Mouse (Mus musculus) heart, embryonic 12.5 days (tissue): ENCODE measurements around the gene Kif1bp. TPM values are rescaled to one million over a fixed set of nuclear protein-coding genes. Genes with fewer than 3 reads are reported as not detected.

Experiments used
- ATAC-seq: fragments of 200-750 bp; cut with Nextera tagmentation; 2 replicates; pipeline ENCODE4 v1.8.0; 2017; ENCODE audit warnings: moderate TSS enrichment, moderate library complexity; ENCODE audit not compliant: insufficient number of reproducible peaks, low FRiP score
- H3K27ac ChIP-seq: fragments of 300-500 bp; sonication (generic); 2 replicates; pipeline ENCODE4 v1.5.1; 2016; ENCODE audit warnings: mild to moderate bottlenecking, moderate library complexity; ENCODE audit not compliant: poor library complexity, severe bottlenecking
- H3K27me3 ChIP-seq: fragments of 300-500 bp; sonication (generic); replicated peaks from 2 replicates; pipeline ENCODE4 v1.6.1; 2016; ENCODE audit warnings: mild to moderate bottlenecking, moderate library complexity
- H3K36me3 ChIP-seq: fragments of 300-500 bp; sonication (generic); 2 replicates; pipeline ENCODE4 v1.6.1; 2016; ENCODE audit warnings: mild to moderate bottlenecking, moderate library complexity
- H3K4me1 ChIP-seq: fragments of 300-500 bp; sonication (generic); replicated peaks from 2 replicates; pipeline ENCODE4 v1.6.1; 2016; ENCODE audit warnings: mild to moderate bottlenecking
- H3K4me2 ChIP-seq: fragments of 300-500 bp; sonication (generic); 2 replicates; pipeline ENCODE4 v1.6.1; 2016; ENCODE audit warnings: mild to moderate bottlenecking, moderate library complexity
- H3K4me3 ChIP-seq: fragments of 300-500 bp; sonication (generic); 2 replicates; pipeline ENCODE4 v1.5.1; 2016; ENCODE audit warnings: mild to moderate bottlenecking
- H3K9ac ChIP-seq: fragments of 300-500 bp; sonication (generic); 2 replicates; pipeline ENCODE4 v1.6.1; 2016; ENCODE audit warnings: mild to moderate bottlenecking, moderate library complexity
- H3K9me3 ChIP-seq: fragments of 300-500 bp; sonication (generic); replicated peaks from 2 replicates; pipeline ENCODE4 v1.6.1; 2016; ENCODE audit warnings: mild to moderate bottlenecking, moderate library complexity
- WGBS: fragments of 180-500 bp; shearing (Covaris S2); methylation state at CpG from one replicate; pipeline ENCODE4 v1.1.7; 2016; 5-methylcytosine and 5-hydroxymethylcytosine counted together
- polyA plus RNA-seq: library from polyadenylated mRNA; unstranded; fragments of >200 nt; fragmentation: Nextera tagmentation; extraction: Ambion mirVana; gene quantifications from 2 replicates; pipeline ENCODE4 v1.2.1, GENCODE M21; 2016

The Kif1bp gene
- polyA plus RNA-seq, 1 experiment from 2014 or later: 34.4 TPM

DNA sequence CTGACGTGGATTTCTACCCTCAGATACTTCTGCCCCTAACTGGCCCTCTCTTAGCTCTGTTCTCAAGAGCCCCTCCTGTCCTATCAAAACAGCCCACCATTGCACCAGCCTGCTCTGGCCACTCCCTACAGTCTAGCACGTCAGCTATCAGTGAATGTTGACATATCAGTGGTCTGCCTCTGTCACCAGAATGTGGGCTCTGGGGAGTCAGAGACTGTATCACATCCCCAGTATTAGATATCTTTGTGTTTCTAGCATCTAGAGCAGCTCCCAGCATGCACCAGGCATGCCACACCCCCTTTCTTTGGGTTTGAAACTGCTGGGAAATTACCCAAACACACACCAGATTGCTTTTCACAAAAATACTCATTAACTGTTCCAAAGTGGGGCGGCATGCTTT lies 37.5 kb downstream of the Kif1bp start:
- H3K4me1 ChIP-seq: peaks cover 11% of the 10 kb centered on the region
- H3K36me3 ChIP-seq: no peaks in the 10 kb centered on the region
- H3K27ac ChIP-seq: no peak overlapping the region
- no peak for ATAC-seq
- no peaks in the 10 kb centered on the region for H3K27me3 ChIP-seq
- H3K4me2 ChIP-seq: no peak overlapping the region
- H3K9ac ChIP-seq: no peak overlapping the region
- no peak overlapping the region for H3K4me3 ChIP-seq
- H3K9me3 ChIP-seq: no peaks in the 10 kb centered on the region
- WGBS: 45% methylated on average over 3 of the region's 3 CpGs

GRCm38 (mm10) chr10:62534509-62534908 lies 43.7 kb downstream of the Kif1bp start:
- no peaks in the 10 kb centered on the region for H3K36me3 ChIP-seq
- no peak overlapping the region for H3K9ac ChIP-seq
- no peaks in the 10 kb centered on the region for H3K27me3 ChIP-seq
- WGBS: 78% methylated on average over 7 of the region's 7 CpGs
- ATAC-seq: no peak
- no peak overlapping the region for H3K4me2 ChIP-seq
- H3K4me1 ChIP-seq: peaks cover 5% of the 10 kb centered on the region; the same call in 1 of the 2 replicates
- H3K9me3 ChIP-seq: no peaks in the 10 kb centered on the region
- H3K27ac ChIP-seq: no peak overlapping the region
- no peak overlapping the region for H3K4me3 ChIP-seq

- 61% methylated on average over 2 of the region's 2 CpGs for WGBS
These were observed 45.4 kb downstream of the Kif1bp start for GRCm38 (mm10) chr10:62532832-62533231.

DNA sequence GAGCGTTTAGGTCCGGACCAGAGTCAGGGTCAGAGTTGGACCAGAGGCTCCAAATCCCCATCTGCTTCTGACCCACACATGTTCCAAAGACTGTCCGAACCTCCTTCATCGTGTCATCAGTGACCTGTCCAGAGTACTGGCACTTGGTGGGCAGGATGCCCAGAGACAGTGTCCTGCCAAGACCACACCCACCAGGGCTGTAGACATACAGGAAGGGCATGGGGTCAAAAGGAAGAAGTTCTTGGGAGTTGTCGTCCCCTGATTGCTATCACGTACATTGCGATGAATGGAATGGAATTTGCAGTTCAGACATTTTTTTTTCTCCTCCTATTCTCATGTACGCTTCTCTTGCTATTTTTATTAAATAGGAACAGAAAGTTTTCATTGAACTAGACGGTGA lies 48.1 kb downstream of the Kif1bp start:
- Histone ChIP-seq H3K27ac (no peak overlapping the region), H3K4me1 (peaks cover 5% of the 10 kb centered on the region; the same call in 1 of the 2 replicates), H3K9ac (no peak overlapping the region), H3K27me3 (no peaks in the 10 kb centered on the region), H3K4me3 (no peak overlapping the region), H3K4me2 (no peak overlapping the region), H3K36me3 (no peaks in the 10 kb centered on the region), H3K9me3 (no peaks in the 10 kb centered on the region)
- 72% methylated on average over 9 of the region's 9 CpGs for WGBS
- no peak for ATAC-seq

More at GRCm38 (mm10) chr10:62532832-62533231, 45.4 kb downstream of the Kif1bp start:
- no peak overlapping the region for H3K4me2 ChIP-seq
- H3K27me3 ChIP-seq: no peaks in the 10 kb centered on the region
- H3K36me3 ChIP-seq: no peaks in the 10 kb centered on the region
- no peak for ATAC-seq
- no peak overlapping the region for H3K9ac ChIP-seq
- H3K9me3 ChIP-seq: no peaks in the 10 kb centered on the region
- H3K4me3 ChIP-seq: no peak overlapping the region
- no peak overlapping the region for H3K27ac ChIP-seq
- H3K4me1 ChIP-seq: peaks cover 5% of the 10 kb centered on the region; the same call in 1 of the 2 replicates

GRCm38 (mm10) chr10:62527351-62527750 lies 50.9 kb downstream of the Kif1bp start, which contains the start of gene Srgn:
Gene Srgn (minus strand): TSS chr10:62527451.
- 89% methylated on average over 14 of the region's 14 CpGs for WGBS
- Histone ChIP-seq H3K4me3 (no peak within 1 kb of the TSS), H3K4me2 (no peak within 1 kb of the TSS), H3K27ac (no peak within 1 kb of the TSS), H3K9ac (no peak within 1 kb of the TSS), H3K9me3 (no peaks in the 10 kb centered on the region), H3K27me3 (no peaks in the 10 kb centered on the region), H3K36me3 (no peaks in the 10 kb centered on the region), H3K4me1 (peaks cover 5% of the 10 kb centered on the region; the same call in 1 of the 2 replicates)
- ATAC-seq: no peak

- H3K4me1 ChIP-seq: no peaks in the 10 kb centered on the region; the same call in 1 of the 2 replicates
- no peak overlapping the region for H3K9ac ChIP-seq
- H3K27ac ChIP-seq: no peak overlapping the region
- H3K4me3 ChIP-seq: no peak overlapping the region
- H3K4me2 ChIP-seq: no peak overlapping the region
- no peaks in the 10 kb centered on the region for H3K27me3 ChIP-seq
- no peaks in the 10 kb centered on the region for H3K36me3 ChIP-seq
- no peaks in the 10 kb centered on the region for H3K9me3 ChIP-seq
- ATAC-seq: no peak
- 74% methylated on average over 7 of the region's 7 CpGs for WGBS
These were observed 55.8 kb downstream of the Kif1bp start for GRCm38 (mm10) chr10:62522346-62522950.

GRCm38 (mm10) chr10:62521763-62522162 lies 56.5 kb downstream of the Kif1bp start:
- Histone ChIP-seq H3K9ac (no peak overlapping the region), H3K4me2 (no peak overlapping the region), H3K27me3 (no peaks in the 10 kb centered on the region), H3K27ac (no peak overlapping the region), H3K9me3 (no peaks in the 10 kb centered on the region), H3K4me1 (no peaks in the 10 kb centered on the region; the same call in 1 of the 2 replicates), H3K36me3 (no peaks in the 10 kb centered on the region), H3K4me3 (no peak overlapping the region)
- WGBS: 32% methylated on average over 4 of the region's 4 CpGs
- ATAC-seq: no peak

- H3K4me1 ChIP-seq: no peaks in the 10 kb centered on the region; the same call in 1 of the 2 replicates
- no peak for ATAC-seq
- no peaks in the 10 kb centered on the region for H3K9me3 ChIP-seq
- H3K4me2 ChIP-seq: no peak overlapping the region
- WGBS: 45% methylated on average over 2 of the region's 2 CpGs
- no peaks in the 10 kb centered on the region for H3K36me3 ChIP-seq
- no peak overlapping the region for H3K9ac ChIP-seq
- H3K27me3 ChIP-seq: no peaks in the 10 kb centered on the region
- no peak overlapping the region for H3K4me3 ChIP-seq
- H3K27ac ChIP-seq: no peak overlapping the region
These were observed 57.3 kb downstream of the Kif1bp start for GRCm38 (mm10) chr10:62520911-62521310.

GRCm38 (mm10) chr10:62517511-62517910 lies 60.7 kb downstream of the Kif1bp start:
- H3K4me2 ChIP-seq: no peak overlapping the region
- no peaks in the 10 kb centered on the region for H3K9me3 ChIP-seq
- no peaks in the 10 kb centered on the region for H3K36me3 ChIP-seq
- WGBS: 71% methylated on average over 6 of the region's 6 CpGs
- H3K4me3 ChIP-seq: no peak overlapping the region
- H3K9ac ChIP-seq: no peak overlapping the region
- no peaks in the 10 kb centered on the region; the same call in 1 of the 2 replicates for H3K4me1 ChIP-seq
- no peaks in the 10 kb centered on the region for H3K27me3 ChIP-seq
- H3K27ac ChIP-seq: no peak overlapping the region
- no peak for ATAC-seq

DNA sequence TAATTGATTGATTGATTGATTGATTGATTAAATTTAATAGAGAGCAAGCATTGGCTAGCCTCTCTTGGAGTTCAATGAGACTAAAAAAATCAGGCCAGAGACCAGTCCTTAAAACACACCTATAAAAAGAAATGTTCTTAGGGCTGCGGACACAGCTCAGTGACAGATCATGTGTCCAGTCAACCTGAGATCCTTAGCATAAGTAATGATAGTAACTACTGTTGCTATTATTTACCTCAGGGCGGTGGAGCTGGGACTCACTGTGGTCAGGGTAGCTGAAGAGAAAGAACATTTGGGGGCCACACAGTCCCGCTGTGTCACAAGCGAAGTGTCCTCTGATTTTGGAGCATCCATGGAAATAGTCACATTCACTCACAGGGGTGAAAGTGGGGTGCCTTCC lies 65.4 kb downstream of the Kif1bp start:
- Histone ChIP-seq H3K4me1 (peaks cover 7% of the 10 kb centered on the region; the same call in 1 of the 2 replicates), H3K36me3 (no peaks in the 10 kb centered on the region), H3K9ac (no peak overlapping the region), H3K4me3 (no peak overlapping the region), H3K27ac (no peak overlapping the region), H3K27me3 (peaks cover 11% of the 10 kb centered on the region; the same call in 1 of the 2 replicates), H3K9me3 (no peaks in the 10 kb centered on the region), H3K4me2 (no peak overlapping the region)
- no peak for ATAC-seq
- WGBS: 83% methylated on average over 4 of the region's 4 CpGs

DNA sequence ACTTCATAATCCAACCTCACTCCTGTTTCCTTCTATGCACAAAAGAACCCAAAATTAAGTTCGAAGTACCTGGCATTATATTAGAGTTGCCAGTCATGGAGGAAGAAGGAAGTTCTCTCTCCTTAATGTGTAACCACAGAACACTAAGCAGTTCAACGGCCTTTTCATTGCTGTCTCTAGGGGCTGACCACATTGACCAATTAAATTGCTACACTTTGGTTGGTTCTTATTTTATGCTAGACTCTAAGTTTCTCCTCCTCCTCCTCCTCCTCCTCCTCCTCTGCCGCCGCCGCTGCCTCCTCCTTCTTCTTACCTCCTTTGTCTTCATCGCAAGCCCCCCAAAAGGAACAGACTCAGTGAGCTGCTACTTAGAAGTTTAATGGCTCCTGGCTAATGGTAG lies 66.7 kb downstream of the Kif1bp start:
- Histone ChIP-seq H3K4me3 (no peak overlapping the region), H3K9ac (no peak overlapping the region), H3K4me2 (no peak overlapping the region), H3K27me3 (peaks cover 11% of the 10 kb centered on the region; the same call in 1 of the 2 replicates), H3K36me3 (no peaks in the 10 kb centered on the region), H3K4me1 (peaks cover 12% of the 10 kb centered on the region; the same call in 1 of the 2 replicates), H3K9me3 (no peaks in the 10 kb centered on the region), H3K27ac (no peak overlapping the region)
- WGBS: 74% methylated on average over 6 of the region's 6 CpGs
- no peak for ATAC-seq
